Mouse (Mus musculus) spleen, adult 2 months (tissue): ENCODE measurements around the gene Hs3st2. TPM values are rescaled to one million over a fixed set of nuclear protein-coding genes. Genes with fewer than 3 reads are reported as not detected.

Experiments
- DNase-seq, 2 experiments: peaks; one replicate each; pipeline versions ENCODE4 v3.0.0 to v3.0.0-alpha.2; 2012 to 2021; ENCODE audit warnings: low spot score in 2 of 2, low read depth in 1 of 2
- H3K27ac ChIP-seq: fragments of 200-500 bp; 2 replicates; pipeline ENCODE4 v1.5.1; 2012; ENCODE audit warnings: low read length, inconsistent platforms; ENCODE audit not compliant: insufficient read depth
- H3K27me3 ChIP-seq: fragments of 200-500 bp; 2 replicates; pipeline ENCODE4 v1.6.1; 2012; ENCODE audit warnings: mild to moderate bottlenecking, moderate library complexity, low read length, inconsistent platforms; ENCODE audit not compliant: control insufficient read depth, insufficient read depth
- H3K36me3 ChIP-seq: fragments of 200-500 bp; 2 replicates; pipeline ENCODE4 v1.6.1; 2012; ENCODE audit warnings: mild to moderate bottlenecking, low read length, inconsistent platforms; ENCODE audit not compliant: control insufficient read depth, insufficient read depth
- H3K4me1 ChIP-seq: fragments of 200-500 bp; 2 replicates; pipeline ENCODE4 v1.6.1; 2011; ENCODE audit warnings: inconsistent platforms; ENCODE audit not compliant: control insufficient read depth, insufficient read depth, insufficient read length
- H3K4me3 ChIP-seq: fragments of 200-500 bp; 2 replicates; pipeline ENCODE4 v1.5.1; 2011; ENCODE audit warnings: mild to moderate bottlenecking, inconsistent platforms; ENCODE audit not compliant: insufficient read depth, insufficient read length; ENCODE audit errors: extremely low read depth
- CTCF ChIP-seq: fragments of 200-500 bp; IDR thresholded peaks from 2 replicates; pipeline ENCODE4 v1.5.1; 2011; ENCODE audit warnings: mild to moderate bottlenecking, inconsistent platforms; ENCODE audit not compliant: insufficient read depth, insufficient read length, insufficient replicate concordance; ENCODE audit errors: extremely low read depth
- POLR2A ChIP-seq: fragments of 200-500 bp; IDR thresholded peaks from 2 replicates; pipeline ENCODE4 v1.6.1; 2011; ENCODE audit warnings: low read depth, low read length, inconsistent platforms
- whole genome bisulfite sequencing: fragments of 180-500 bp; shearing (Covaris S2); methylation state at CpG from one replicate; pipeline ENCODE4 v1.1.7; 2018; 5-methylcytosine and 5-hydroxymethylcytosine counted together
- polyA plus RNA-seq: library from polyadenylated mRNA; depleted of rRNA; stranded (reverse); fragments of >200 nt; gene quantifications from 2 replicates; pipeline ENCODE4 v1.2.3, GENCODE M21; 2012

Hs3st2 gene
- polyA plus RNA-seq, 1 experiment, result 12.2 TPM

DNA sequence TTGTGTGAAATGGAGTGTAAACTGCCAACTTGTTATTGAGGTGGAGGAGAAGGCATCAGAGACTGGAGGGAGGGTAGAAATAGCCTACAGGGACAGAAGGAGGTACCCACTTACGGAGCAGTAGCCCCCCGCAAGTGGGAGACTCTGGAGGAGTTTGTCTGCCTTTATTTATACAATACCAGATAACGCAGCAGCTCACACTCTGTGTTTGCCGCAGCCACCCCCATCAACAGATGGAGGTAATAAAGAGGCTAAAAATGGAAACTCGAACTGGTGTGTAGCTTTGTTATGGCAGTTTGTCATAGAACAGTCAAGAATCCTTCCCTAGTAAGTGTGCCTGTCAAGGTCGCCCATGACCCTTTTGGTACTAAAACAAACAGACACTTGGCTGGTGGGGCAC lies 16.2 kb upstream of the Hs3st2 start:
- no peaks in the 10 kb centered on the region for H3K36me3 ChIP-seq
- no peaks in the 10 kb centered on the region for H3K4me1 ChIP-seq
- no peaks in the 10 kb centered on the region for H3K27me3 ChIP-seq
- TF ChIP-seq POLR2A, result no peak
- no peak for TF ChIP-seq CTCF
- 62% methylated on average over 6 of the region's 6 CpGs for WGBS
- no peak overlapping the region for H3K4me3 ChIP-seq
- no peak for DNase-seq
- H3K27ac ChIP-seq, result no peak overlapping the region

DNA sequence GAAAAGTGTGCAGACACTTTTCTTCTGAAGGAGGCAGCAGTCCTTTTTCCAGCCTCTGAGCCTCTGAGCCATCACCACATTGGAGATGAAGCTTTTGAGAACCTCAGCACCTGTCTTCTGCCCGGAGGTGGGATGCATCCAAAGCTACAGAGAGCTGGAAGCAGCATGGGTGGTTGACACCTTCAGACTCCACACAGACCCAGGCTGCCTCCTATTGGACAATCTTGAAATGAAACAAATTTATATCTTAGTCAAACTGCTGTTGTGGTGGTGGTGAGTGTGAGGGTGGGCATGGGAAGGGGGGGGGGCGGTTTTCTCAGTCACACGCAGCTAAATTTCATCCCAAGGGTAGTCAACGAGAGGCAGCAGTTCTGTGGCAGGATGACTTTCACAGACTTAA lies 12.7 kb upstream of the Hs3st2 start:
- Histone ChIP-seq H3K36me3 (no peaks in the 10 kb centered on the region), H3K4me1 (no peaks in the 10 kb centered on the region), H3K27ac (no peak overlapping the region), H3K4me3 (no peak overlapping the region), H3K27me3 (no peaks in the 10 kb centered on the region)
- 80% methylated on average over 4 of the region's 4 CpGs for WGBS
- TF ChIP-seq POLR2A, result no peak
- no peak for DNase-seq

DNA sequence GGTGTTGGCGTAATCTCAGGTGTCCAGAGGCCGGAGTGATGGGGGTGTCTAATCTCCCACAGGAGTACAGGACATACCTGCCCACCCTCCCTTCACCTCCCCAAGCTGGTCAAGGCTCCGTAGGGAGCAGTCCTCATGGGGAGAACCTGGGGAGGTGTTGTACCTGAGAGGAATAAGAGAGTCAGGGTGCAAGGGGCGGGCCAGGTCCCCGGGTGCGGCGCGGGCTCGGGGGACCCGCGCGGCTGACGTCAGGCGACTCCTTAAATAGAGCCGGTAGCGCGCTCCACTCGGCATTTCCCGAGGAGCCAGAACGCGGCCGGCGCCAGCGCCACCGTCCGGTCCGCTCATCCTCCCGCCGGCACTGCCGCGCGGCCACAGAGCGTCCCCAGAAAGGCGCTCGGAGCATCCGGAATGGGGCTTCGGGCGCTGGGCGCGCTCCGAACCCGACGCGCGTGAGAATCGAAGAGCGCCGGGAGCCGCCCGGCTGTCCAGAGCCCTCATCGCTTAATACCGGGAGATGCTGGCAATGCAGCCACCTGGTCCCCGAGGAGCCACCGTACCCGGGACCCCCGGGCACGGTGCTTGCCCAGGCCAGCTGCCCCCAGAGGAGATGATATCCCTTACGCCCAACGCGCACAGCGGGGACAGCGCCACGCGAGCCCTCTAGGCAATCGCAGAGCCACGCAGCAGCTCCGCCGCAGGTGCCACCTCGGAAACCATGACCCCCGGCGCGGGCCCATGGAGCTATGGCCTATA lies 503 bp downstream of the Hs3st2 start:
- H3K4me3 ChIP-seq, result peak overlapping the region; percentile 1; the same call in 1 of the 2 replicates
- no peak for TF ChIP-seq CTCF
- no peak for TF ChIP-seq POLR2A
- H3K27ac ChIP-seq, result no peak overlapping the region
- no peaks in the 10 kb centered on the region for H3K36me3 ChIP-seq
- peak in 1 of 2 experiments; percentile 3 for DNase-seq
- WGBS, result 7% methylated on average over 72 of the region's 72 CpGs
- H3K4me1 ChIP-seq, result no peaks in the 10 kb centered on the region
- H3K27me3 ChIP-seq, result peaks cover 14% of the 10 kb centered on the region

DNA sequence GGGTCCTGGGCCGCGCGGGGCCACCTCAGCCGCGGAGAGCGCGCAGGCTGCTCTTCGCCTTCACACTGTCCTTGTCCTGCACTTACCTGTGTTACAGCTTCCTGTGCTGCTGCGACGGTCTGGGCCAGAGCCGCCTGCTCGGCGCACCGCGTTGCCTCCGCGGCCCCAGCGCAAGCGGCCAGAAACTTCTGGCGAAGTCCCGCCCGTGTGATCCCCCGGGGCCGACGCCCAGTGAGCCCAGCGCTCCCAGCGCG lies 1.0 kb downstream of the Hs3st2 start:
- H3K4me3 ChIP-seq, result peak overlapping the region; percentile 1; the same call in 1 of the 2 replicates
- 6% methylated on average over 28 of the region's 28 CpGs for WGBS
- H3K27me3 ChIP-seq, result peaks cover 14% of the 10 kb centered on the region
- TF ChIP-seq POLR2A (no peak), CTCF (no peak)
- no peaks in the 10 kb centered on the region for H3K36me3 ChIP-seq
- H3K4me1 ChIP-seq, result no peaks in the 10 kb centered on the region
- DNase-seq, result no peak
- H3K27ac ChIP-seq, result no peak overlapping the region

DNA sequence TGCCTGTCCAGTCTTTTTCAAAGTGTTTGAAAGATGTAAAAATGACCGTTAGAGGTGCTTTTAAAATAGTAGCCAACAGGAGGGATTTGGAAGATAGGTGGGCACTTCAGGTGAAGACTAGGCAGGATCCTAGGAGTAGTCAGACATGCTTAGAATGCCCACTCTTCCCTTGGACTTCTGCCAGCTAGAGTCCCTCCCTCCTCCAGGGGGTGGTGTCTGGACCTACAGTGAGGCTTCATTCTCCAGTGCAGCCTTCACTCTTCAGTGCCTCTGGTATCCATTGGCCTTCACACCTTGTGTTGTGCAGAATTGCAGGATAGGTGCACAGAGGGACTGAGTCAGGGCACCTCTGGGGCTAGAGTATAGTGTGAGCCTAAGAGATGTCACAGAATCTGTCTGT lies 2.2 kb downstream of the Hs3st2 start:
- no peaks in the 10 kb centered on the region for H3K36me3 ChIP-seq
- peaks cover 14% of the 10 kb centered on the region for H3K27me3 ChIP-seq
- no peak overlapping the region for H3K27ac ChIP-seq
- no peak overlapping the region for H3K4me3 ChIP-seq
- no peaks in the 10 kb centered on the region for H3K4me1 ChIP-seq
- no peak for DNase-seq
- TF ChIP-seq POLR2A, result no peak
- TF ChIP-seq CTCF, result no peak
- WGBS, result 76% methylated on average over 1 of the region's 1 CpGs

DNA sequence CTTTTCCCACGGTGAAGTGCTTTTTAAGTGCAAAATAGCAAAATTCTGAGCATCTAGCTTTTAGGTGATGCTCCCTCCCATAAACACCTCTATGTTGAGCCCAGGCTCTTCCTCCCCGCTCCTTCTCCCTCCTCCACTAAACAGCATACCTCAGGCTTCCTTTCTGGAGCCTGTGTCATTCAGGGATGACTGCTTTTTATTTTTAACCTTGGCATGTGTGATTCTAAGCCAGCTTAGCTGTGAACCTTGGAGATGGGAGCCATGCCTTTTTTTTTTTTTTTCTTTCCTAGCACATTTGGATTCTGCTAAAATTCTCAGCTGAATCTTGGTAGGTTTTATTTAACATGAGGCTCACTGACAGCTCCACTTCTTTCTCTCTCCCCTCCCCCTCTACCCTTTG lies 3.2 kb downstream of the Hs3st2 start:
- Histone ChIP-seq H3K36me3 (no peaks in the 10 kb centered on the region), H3K4me1 (no peaks in the 10 kb centered on the region), H3K27me3 (peaks cover 14% of the 10 kb centered on the region), H3K27ac (no peak overlapping the region), H3K4me3 (no peak overlapping the region)
- no peak for TF ChIP-seq POLR2A
- no peak for TF ChIP-seq CTCF
- 81% methylated on average over 2 of the region's 2 CpGs for WGBS
- DNase-seq, result no peak

DNA sequence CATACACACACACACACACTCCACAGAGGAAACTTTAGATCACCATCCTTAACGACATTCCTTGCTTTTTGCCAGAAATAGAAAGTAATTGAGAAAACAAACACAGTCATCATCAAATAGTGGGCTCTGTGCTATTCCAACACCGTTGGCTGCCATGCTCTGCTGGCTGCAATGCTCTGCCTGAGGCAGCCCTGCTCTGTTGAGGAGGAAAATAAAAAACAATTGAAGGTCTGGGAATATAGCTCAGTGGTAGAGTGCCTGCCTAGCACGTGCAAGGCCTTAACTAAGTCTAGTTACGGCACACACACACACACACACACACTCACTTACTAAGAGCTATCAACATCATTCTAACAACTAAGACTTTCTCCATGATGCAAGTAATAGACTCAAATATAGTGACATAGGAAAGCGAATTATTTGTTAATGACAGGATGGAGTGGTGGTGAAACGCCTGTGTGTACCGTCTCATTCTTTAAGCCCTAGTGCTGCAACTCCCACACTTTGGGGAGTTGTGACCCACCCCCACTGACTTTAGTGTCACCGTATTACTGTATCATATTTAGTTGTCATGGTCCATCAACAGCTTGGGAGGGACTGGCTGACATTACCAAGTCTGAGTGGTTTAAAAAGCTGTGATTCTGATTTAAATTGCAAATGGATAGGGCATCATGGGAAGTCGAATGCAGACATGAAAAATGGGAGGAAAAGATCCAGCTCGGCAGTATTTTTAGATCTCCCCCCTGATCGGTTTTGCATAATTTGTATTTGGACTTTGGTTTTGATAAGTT lies 19.3 kb downstream of the Hs3st2 start:
- 81% methylated on average over 11 of the region's 11 CpGs for WGBS
- Histone ChIP-seq H3K27me3 (no peaks in the 10 kb centered on the region), H3K36me3 (no peaks in the 10 kb centered on the region), H3K4me1 (no peaks in the 10 kb centered on the region), H3K4me3 (no peak overlapping the region), H3K27ac (no peak overlapping the region)
- TF ChIP-seq CTCF (no peak), POLR2A (no peak)
- no peak for DNase-seq
